Mouse (Mus musculus): ENCODE measurements around the gene Sorcs2.
A peak's percentile ranks its signal among the peaks of the same experiment; 100 is the strongest.

Sorcs2 gene

GRCm38 (mm10) chr5:36358161-36358560, 39.8 kb downstream of the Sorcs2 start:
- DNase-seq (ENCODE audit: low spot score) = no peak

DNA sequence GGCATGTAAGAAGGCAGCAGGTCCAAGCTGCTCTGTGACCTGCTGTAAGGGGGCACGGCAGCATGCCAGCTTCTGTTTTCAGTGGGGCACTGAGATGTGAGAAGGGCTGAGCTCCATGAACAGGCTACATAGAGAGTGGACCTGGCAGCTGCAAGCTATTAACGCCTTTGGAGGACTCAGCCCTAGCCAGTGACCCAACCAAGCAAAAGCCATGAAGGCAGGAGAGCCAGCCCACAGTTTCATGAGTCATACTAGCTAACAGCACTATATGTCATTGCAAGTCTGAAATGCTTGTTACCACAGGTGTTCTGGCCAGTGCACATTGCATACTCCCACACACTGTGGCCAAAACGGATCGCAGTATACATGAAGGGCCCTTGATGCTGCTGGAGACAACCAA, 41.3 kb downstream of the Sorcs2 start:
- DNase-seq (ENCODE audit: low spot score) = no peak

GRCm38 (mm10) chr5:36355683-36356082, 42.3 kb downstream of the Sorcs2 start:
- peak; percentile 18 for DNase-seq (ENCODE audit: low spot score)

DNA sequence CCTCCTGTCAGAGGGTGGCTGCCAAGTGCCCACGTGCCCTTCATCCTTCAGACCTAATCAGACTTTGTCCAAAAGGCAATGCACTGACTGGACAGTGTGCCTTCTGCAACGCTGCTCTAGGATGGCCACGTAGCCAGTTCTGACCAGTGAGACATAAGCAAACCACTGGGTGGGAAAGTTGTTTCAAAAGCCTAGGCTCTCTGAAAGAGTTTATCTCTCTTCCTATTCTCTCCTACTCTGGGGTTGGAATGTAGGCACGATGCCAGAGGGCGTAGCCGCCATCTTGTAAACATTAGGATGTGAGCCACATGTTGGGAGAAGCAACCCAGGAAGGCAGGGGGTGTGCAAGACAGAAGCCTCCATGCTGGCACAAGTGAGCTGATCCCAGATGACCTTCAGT, 44.3 kb downstream of the Sorcs2 start:
- no peak for DNase-seq (ENCODE audit: low spot score)

- DNase-seq (ENCODE audit: low spot score) = no peak
These were observed 44.7 kb downstream of the Sorcs2 start for GRCm38 (mm10) chr5:36353194-36353593.

GRCm38 (mm10) chr5:36346698-36347097, 51.2 kb downstream of the Sorcs2 start:
- DNase-seq (ENCODE audit: low spot score) = no peak

DNA sequence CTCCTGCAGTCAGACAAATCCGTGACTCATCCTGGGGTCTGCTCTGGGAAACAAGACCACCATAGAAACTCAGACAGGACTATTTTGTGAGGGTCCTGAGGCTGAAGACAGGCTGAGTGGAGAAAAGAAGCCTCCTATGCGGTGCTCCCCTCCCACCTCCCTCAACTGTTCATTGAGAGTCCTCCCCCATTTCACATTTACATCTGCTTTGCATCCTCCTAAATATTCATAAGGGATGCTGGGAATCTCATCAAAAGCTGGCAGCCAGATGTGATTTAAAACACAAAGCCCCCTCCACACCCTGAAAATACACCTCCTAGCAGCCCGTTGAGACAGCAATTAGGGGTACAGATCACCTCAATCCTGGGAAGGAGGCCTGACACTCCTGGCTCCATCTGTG, 58.7 kb downstream of the Sorcs2 start:
- no peak for DNase-seq (ENCODE audit: low spot score)

DNA sequence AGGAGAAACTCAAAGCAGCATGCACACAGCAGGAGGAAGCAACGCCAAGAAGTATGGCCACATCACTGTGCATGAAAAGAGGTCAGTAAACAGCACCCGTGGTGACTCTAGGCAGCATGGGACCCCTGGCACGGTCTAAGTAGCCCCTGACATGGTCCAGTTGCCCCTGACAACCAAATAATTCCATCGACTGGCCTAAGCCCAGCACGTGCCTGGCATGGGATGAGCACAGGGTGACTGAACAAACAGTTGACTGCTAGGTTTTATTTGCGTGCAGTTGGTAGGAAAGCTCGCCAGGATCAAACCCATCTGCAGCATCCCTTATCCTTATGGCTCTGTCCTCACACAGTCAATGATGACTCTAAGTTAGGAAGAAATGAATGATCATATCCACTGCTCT, 61.7 kb downstream of the Sorcs2 start:
- no peak for DNase-seq (ENCODE audit: low spot score)

GRCm38 (mm10) chr5:36335661-36336060, 62.3 kb downstream of the Sorcs2 start:
- no peak for DNase-seq (ENCODE audit: low spot score)

DNA sequence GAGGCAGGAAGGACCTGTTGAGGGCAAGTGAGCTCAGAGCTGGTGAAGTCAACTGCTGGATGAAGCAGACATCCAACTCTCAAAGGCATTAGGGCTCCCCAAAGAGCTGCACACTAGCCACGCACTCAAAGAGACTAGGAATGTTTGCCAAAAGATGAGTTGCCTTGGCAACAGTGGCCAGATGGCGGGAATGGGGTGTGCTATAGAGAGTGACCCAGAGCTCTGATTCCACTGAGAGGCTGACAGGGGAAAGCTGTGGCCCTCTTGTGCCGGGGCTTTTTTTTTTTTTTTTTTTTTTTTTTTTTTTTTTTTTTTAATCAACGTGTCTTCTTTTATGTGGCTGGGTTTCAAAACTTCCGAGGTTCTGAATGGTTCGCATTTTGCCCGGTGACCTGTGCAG, 63.7 kb downstream of the Sorcs2 start:
- DNase-seq (ENCODE audit: low spot score) = no peak

DNA sequence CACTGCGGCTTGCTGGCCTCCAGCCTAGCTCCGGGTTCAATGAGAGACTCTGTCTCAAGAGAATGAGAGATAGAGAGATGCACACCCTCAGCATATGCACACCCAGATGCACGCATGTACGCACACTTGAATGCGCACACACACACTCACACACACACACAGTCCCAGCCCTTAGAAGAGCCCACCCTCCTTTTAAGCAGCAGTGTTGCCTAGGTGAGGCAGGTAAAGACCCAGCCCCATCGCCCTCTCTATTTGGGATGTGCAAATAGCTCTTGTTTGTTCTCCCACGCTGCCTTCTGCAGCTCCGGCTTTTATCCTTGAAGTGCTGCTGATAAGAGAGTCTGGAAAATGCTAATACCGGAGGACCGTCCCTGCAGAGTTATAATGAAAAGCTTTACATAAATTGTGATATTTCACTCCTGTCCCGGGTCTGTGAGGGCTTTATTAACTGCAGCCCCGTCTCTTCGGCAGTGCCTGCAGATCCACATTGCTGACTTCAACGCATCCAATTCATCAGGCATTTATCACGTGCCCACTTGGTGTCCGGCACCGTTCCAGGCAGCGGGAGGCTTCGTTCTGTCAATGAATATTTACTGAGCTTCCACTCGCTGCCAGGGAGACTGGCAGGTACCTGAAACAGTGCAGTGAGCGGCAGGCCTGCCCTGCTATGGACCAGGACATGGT, 67.3 kb downstream of the Sorcs2 start:
- DNase-seq (ENCODE audit: low spot score) = no peak

GRCm38 (mm10) chr5:36326057-36327010, 71.6 kb downstream of the Sorcs2 start:
- no peak for DNase-seq (ENCODE audit: low spot score)

- DNase-seq (ENCODE audit: low spot score) = no peak
These were observed 73.8 kb downstream of the Sorcs2 start for GRCm38 (mm10) chr5:36324140-36324572.

DNA sequence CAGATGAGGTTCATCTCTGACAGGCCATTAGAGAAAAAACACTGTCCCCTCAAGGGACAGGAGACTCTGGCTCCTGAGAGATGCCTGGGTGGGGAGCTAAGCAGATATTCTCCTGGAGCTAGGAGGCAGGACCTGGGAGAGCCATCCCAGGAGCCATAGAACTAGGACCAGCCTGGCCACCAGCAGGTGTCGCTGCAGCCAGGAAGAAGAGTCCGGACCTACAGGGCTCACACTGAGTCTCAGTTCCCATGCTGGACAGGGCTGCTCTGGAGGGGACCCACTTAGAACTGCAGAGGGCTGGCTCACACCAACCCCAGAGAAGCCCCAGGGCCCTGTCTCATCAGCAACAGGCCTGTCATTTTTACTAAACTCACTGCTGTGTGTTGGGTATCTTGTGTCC, 74.4 kb downstream of the Sorcs2 start:
- peak; percentile 53 for DNase-seq (ENCODE audit: low spot score)

- peak; percentile 20 for DNase-seq (ENCODE audit: low spot score)
These were observed 76.4 kb downstream of the Sorcs2 start for GRCm38 (mm10) chr5:36321581-36321980.

DNA sequence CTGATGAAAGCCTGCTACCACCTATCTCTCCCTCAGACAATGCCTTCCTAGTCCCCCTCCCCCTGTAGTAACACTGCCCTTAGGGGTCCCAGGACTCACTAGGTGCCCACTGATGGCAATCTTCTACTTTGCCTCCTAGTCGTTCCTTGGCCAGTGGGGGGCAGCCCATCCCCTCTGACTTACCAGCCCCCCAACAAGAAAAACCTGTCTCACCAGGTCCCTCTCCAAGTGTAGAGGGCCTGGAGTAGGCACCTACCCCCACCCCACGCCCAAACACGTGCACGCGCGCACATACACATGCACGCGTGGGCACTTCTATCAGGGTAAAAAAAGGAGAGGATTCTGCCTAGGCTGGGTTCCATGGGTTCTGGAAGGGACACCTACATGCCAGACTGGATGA, 77.3 kb downstream of the Sorcs2 start:
- no peak for DNase-seq (ENCODE audit: low spot score)

- DNase-seq (ENCODE audit: low spot score) = no peak
These were observed 80.1 kb downstream of the Sorcs2 start for GRCm38 (mm10) chr5:36317641-36318368.

DNA sequence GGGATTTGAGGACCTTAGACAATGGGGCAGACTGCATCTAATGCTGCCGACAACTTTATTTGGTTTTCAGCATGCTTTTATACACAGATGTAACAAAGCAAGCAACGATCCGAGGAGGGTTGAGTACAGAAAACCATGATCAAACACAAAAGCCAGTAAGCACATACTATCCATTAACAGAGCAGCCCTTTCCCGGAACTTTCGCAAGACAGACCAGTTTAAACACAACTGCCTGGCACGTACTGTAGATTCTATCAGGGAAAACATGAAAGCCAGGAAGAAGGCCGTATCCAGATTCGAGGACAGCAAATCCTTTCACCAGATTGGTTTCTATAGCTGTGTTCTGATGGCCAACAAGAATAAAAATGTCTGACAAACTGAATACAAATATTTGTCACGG, 82.8 kb downstream of the Sorcs2 start:
- no peak for DNase-seq (ENCODE audit: low spot score)

DNA sequence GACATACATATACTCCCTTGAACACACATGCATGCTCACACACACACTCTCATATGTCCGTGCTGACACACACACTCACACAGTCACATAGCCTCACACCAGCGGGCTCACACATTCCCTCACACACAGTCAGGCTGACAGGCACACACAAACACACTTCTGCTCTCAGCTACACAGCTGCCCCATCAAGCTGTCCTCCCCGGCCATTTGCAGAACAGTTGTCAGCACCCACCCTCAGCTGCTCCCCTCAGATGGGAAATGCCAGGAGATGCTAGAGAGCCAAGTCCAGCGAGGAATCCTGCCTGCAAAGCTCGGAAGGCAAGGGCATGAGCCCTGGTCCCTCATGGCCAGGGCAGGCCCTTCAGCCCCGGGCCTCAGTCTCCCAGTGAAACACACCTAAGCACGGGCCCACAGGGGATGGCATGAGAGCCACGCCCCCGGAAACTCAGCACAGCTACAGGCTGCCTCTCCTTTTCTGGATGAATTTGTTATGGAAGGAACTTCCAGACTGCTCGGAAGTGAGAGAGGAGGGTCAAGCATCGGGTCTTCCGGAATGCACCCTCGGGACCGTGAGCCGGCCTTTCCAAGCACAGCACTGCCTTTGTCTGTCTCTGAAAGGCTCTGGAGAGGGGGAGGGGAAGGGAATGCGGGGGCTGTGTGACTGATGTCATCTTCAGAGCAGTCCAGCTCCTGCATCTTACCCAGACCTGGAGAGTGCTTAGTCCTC, 84.4 kb downstream of the Sorcs2 start:
- peak; percentile 42 for DNase-seq (ENCODE audit: low spot score)

- no peak for DNase-seq (ENCODE audit: low spot score)
These were observed 85.0 kb downstream of the Sorcs2 start for GRCm38 (mm10) chr5:36312926-36313325.

DNA sequence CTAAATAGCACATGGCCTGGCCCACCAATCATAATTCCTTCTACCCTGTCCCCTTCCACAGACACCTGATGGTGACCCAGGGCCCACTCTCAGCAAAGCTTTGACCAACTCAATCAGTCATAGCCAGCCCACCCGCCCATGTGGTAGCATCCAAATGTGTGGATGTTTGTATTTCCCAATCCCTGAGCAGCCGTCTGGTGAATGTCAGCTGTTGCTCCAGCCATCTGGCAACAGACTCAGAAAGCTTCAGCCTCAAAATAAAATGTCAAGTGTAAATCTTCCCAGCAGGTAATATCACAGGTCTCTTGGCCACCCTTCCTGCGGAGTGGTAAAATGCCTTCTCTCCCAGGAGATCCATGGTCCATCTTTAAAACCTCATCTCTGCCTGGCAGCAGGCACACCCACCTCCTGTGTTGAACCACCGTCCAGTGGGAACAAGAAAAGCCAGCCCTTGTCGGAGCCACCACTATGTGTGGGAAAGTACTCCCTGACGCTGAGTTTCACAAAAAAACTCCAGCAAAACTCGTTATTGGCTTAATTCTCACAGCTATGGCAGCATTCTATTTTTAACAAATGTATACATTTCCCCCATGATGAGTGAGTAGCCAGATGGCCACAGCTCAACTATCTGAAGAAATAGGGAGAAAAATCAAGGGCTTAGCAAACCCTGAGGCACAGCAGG, 93.5 kb downstream of the Sorcs2 start:
- no peak for DNase-seq (ENCODE audit: low spot score)
